Mouse (Mus musculus): ENCODE results near the gene Smpd4. TPM values are rescaled to one million over a fixed set of nuclear protein-coding genes. Genes with fewer than 3 reads are reported as not detected.

Smpd4 gene
- total RNA-seq (2021): 10 to 100 TPM; 73.7 to 82.8 TPM
- long read RNA-seq, experiment 1, full-length matches to known transcripts: 16 of 36 reads
- long read RNA-seq, experiment 1, partial matches to known transcripts: 11 of 36 reads
- long read RNA-seq, experiment 1, other reads (novel, unspliced or antisense): 9 of 36 reads
- long read RNA-seq, experiment 2, full-length matches to known transcripts: 8 of 31 reads
- long read RNA-seq, experiment 2, partial matches to known transcripts: 14 of 31 reads
- long read RNA-seq, experiment 2, other reads (novel, unspliced or antisense): 9 of 31 reads

GRCm38 (mm10) chr16:17619198-17620105, at the start of gene Smpd4:
Smpd4 (plus strand) TSS chr16:17619354.
- no peak for TF ChIP-seq CTCF (IDR thresholded peaks at IDR 0.05)
- peak; percentile 87 to 95 for DNase-seq (ENCODE audit: extremely low spot score in 1 of 2, low spot score in 2 of 2)
- intact Hi-C loops (cut with DNase I): loop anchor here (2.0 to 5.0 kb wide), 2 partner anchors 61 to 212 kb away; partner anchors contain the start of genes Pi4ka and Snap29
- H3K4me3 ChIP-seq: peak within 1 kb of the TSS; percentile 99
- peak within 1 kb of the TSS; percentile 74 for H3K27ac ChIP-seq

- H3K27ac ChIP-seq: peak overlapping the region; percentile 79
- TF ChIP-seq CTCF (IDR thresholded peaks at IDR 0.05): no peak
These were observed 43.0 kb upstream of the Smpd4 start for GRCm38 (mm10) chr16:17575870-17576824.

GRCm38 (mm10) chr16:17576825-17577215, 42.3 kb upstream of the Smpd4 start:
- intact Hi-C loops (cut with DNase I): loop anchor here (1.0 kb wide), 1 partner anchor 13 kb away; no protein-coding TSS in a partner anchor
- no peak for DNase-seq (ENCODE audit: extremely low spot score in 1 of 2, low spot score in 2 of 2)
- Histone ChIP-seq H3K27ac (peak overlapping the region; percentile 79), H3K4me3 (peak overlapping the region; percentile 71)
- TF ChIP-seq CTCF (IDR thresholded peaks at IDR 0.05): no peak

More at GRCm38 (mm10) chr16:17575870-17576824, 43.0 kb upstream of the Smpd4 start:
- peak; percentile 79 for DNase-seq (ENCODE audit: extremely low spot score in 1 of 2, low spot score in 2 of 2)
- intact Hi-C loops (cut with DNase I): loop anchor here (1.0 kb wide), 1 partner anchor 12 kb away; no protein-coding TSS in a partner anchor
- peak overlapping the region; percentile 71 for H3K4me3 ChIP-seq

GRCm38 (mm10) chr16:17583064-17583463, 36.1 kb upstream of the Smpd4 start, which contains the start of gene Slc7a4:
Slc7a4 (minus strand) TSS chr16:17583214.
- DNase-seq (ENCODE audit: extremely low spot score in 1 of 2, low spot score in 2 of 2): no peak
- Histone ChIP-seq H3K27ac (no peak within 1 kb of the TSS), H3K4me3 (no peak within 1 kb of the TSS)
- intact Hi-C loops (cut with DNase I): no loop called here
- TF ChIP-seq CTCF (IDR thresholded peaks at IDR 0.05): peak; percentile 50

GRCm38 (mm10) chr16:17584555-17584954, 34.6 kb upstream of the Smpd4 start:
- no peak overlapping the region for H3K4me3 ChIP-seq
- DNase-seq (ENCODE audit: extremely low spot score in 1 of 2, low spot score in 2 of 2): no peak
- TF ChIP-seq CTCF (IDR thresholded peaks at IDR 0.05): no peak
- intact Hi-C loops (cut with DNase I): no loop called here
- no peak overlapping the region for H3K27ac ChIP-seq

- Histone ChIP-seq H3K27ac (no peak overlapping the region), H3K4me3 (no peak overlapping the region)
- TF ChIP-seq CTCF (IDR thresholded peaks at IDR 0.05): no peak
- DNase-seq (ENCODE audit: extremely low spot score in 1 of 2, low spot score in 2 of 2): no peak
- intact Hi-C loops (cut with DNase I): no loop called here
These were observed 28.4 kb upstream of the Smpd4 start for GRCm38 (mm10) chr16:17590731-17591130.

- Histone ChIP-seq H3K4me3 (no peak overlapping the region), H3K27ac (no peak overlapping the region)
- intact Hi-C loops (cut with DNase I): no loop called here
- peak; percentile 23 for TF ChIP-seq CTCF (IDR thresholded peaks at IDR 0.05)
- DNase-seq (ENCODE audit: extremely low spot score in 1 of 2, low spot score in 2 of 2): no peak
These were observed 18.1 kb upstream of the Smpd4 start for GRCm38 (mm10) chr16:17600944-17601562.

- no peak overlapping the region for H3K4me3 ChIP-seq
- H3K27ac ChIP-seq: no peak overlapping the region
- intact Hi-C loops (cut with DNase I): no loop called here
- TF ChIP-seq CTCF (IDR thresholded peaks at IDR 0.05): no peak
- no peak for DNase-seq (ENCODE audit: extremely low spot score in 1 of 2, low spot score in 2 of 2)
These were observed 14.2 kb upstream of the Smpd4 start for GRCm38 (mm10) chr16:17604941-17605340.

GRCm38 (mm10) chr16:17605684-17606083, 13.5 kb upstream of the Smpd4 start:
- peak in 1 of 2 experiments; percentile 18 for DNase-seq (ENCODE audit: extremely low spot score in 1 of 2, low spot score in 2 of 2)
- H3K27ac ChIP-seq: no peak overlapping the region
- intact Hi-C loops (cut with DNase I): no loop called here
- TF ChIP-seq CTCF (IDR thresholded peaks at IDR 0.05): no peak
- no peak overlapping the region for H3K4me3 ChIP-seq

GRCm38 (mm10) chr16:17611383-17611782, 7.8 kb upstream of the Smpd4 start:
- DNase-seq (ENCODE audit: extremely low spot score in 1 of 2, low spot score in 2 of 2): no peak

More at GRCm38 (mm10) chr16:17611383-17611782, 7.8 kb upstream of the Smpd4 start:
- intact Hi-C loops (cut with DNase I): no loop called here
- no peak; the same call in 1 of the 2 replicates for TF ChIP-seq CTCF (IDR thresholded peaks at IDR 0.05)
- no peak overlapping the region for H3K4me3 ChIP-seq
- H3K27ac ChIP-seq: no peak overlapping the region

Data from left cerebral cortex, adult 2 months (tissue).